Mouse (Mus musculus) CD4-positive, CD25-positive, alpha-beta regulatory T cell, adult 2 months (primary cell): ENCODE measurements around the gene Myzap.

Experiments used
- DNase-seq: peaks from one replicate; pipeline ENCODE4 v3.0.0-alpha.2; 2012; ENCODE audit warnings: low read depth, low spot score

The Myzap gene

DNA sequence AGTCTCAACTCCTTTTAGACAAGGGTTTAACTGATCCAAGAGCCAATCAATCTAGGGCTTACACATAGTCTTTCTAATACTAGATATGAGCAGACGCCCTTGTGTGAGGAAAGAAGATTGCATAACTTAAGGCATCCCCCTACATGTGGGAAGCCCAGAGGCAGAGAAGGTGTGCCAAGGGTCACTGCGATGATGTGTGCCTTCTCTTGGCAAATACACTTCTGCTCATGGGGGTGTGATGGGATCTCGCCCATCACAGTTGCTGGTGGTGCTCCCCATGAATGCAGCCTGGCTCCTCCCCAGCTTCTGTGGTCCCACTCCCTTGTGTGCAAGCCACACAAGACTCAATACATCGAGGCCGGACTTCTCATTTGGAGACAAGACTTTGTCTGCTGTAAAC is 47.3 kb downstream of the Myzap start:
- DNase-seq = no peak

DNA sequence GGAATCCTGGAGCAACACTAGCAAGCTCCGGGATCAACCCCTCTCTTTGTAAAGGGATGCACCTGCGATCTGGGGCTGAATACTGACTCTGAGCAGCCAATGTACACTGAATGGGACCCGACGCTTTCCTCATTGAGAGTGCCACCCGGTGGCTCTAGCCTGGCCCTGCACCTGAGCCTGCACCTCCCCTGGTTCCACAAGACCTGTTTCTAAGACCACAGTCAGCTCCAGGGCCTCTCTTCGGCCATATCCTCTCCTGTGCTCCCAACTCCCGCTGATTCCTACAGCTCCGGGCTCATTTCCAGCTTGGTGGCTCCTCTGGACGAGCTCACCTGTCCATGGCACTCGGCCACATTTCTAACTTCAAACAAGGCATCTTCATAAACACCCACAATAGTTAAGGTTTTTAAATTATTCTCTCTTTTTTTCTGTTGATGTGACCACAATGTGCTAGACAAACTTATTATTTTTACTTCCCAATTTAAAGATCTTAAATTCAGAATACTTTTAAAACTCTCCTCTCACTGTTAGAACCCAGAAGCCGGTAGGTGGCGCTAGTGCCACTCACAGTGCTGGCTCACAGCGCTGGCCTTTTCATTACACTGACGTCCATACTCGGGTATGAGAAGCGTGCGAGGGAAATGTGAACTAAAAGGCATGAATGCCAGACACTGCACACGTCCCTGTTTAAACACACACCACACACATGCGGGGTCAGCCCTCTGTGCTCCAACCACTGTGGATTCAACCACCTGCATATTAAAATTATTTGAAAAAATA is 48.5 kb downstream of the Myzap start:
- DNase-seq = peak; percentile 80

DNA sequence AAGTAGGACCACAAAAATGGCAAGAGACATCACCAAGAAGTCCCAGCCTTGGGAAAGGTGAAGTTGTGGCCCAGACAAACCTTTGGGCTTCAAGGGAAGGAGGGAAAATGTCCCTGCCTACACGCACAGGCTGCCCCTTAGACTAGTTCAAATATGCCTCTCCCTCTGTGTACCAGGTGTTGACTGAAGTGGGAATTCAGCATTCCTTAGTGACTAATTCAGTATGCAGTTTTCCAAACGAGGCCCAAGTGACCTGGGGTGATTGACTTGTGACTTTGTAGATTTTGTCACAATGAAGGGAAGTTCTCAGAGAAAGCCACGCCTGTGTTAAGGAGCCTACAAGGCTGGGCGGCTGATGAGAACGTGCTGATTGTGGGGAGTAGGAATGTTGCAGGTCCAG is 49.9 kb downstream of the Myzap start:
- DNase-seq = no peak

DNA sequence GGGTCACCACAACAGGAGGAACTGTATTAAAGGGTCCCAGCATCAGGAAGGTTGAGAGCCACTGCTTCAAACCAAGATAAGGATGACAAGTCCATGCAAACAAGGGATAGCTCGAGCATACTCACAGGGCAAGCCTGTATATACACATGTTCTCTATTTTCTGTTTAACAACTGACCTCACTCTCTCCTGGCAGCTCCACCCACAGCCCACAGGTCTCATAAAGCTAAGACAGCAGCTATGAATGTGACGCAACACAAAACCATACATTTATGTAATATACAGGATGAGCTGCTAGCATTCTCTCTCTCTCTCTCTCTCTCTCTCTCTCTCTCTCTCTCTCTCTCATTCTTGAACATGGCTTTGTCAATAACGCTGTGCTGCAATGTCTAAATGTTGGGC is 51.4 kb downstream of the Myzap start:
- no peak for DNase-seq

DNA sequence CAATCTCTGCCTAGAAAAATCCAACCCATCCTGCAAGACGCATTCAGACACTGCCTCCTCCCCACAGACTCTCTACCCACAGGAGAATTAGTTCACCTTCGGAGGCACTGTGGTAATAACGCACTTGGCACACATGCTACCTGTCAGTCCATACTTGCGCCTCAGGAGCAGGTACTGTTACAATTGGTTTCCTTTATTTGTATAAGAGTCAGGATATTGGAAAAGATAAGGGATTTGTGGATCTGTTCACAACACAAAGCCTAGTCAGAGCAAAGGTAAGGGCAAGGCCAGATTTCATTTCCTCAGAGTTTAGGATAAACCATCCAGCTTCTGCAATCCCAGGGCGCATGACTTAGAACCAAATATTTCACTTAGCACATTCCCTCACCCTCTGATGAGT is 56.4 kb downstream of the Myzap start:
- no peak for DNase-seq

DNA sequence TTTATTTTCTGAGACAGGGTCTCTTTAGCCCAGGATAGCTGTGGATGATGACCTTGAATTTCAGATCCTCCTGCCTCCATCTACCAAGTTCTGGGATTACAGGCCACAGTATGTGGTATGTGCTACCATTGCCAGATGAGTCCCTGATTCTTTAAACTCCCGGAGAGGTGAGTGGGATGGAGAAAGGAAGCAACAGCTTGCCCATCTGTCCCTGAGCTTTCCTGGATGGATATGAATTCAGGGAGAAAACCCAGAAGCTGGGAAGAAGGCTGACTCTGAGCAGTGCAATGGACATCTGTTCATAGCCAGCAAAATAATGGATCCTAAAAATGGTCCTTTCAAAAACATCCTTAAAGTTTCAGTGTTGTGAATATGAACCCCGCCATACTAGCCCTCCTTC is 57.1 kb downstream of the Myzap start:
- no peak for DNase-seq

DNA sequence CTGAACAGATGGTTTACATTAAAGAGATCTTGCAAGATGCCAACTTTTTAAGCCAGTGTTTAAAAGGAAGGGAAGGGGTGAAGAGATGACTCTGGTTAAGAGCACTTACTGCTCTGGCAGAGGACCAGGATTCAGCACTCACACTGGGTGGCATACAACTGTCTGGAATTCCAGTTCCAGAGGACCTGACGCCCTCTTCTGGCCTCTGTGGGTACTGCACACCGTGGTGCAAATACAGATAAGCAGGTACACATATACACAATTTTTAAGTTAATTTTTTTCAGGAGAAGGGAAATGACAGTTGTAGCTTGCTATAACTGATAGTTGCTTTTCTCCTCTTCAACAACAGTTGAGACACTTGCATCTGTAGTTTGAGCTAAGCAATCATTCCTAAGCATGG is 62.2 kb downstream of the Myzap start:
- peak; percentile 7 for DNase-seq

DNA sequence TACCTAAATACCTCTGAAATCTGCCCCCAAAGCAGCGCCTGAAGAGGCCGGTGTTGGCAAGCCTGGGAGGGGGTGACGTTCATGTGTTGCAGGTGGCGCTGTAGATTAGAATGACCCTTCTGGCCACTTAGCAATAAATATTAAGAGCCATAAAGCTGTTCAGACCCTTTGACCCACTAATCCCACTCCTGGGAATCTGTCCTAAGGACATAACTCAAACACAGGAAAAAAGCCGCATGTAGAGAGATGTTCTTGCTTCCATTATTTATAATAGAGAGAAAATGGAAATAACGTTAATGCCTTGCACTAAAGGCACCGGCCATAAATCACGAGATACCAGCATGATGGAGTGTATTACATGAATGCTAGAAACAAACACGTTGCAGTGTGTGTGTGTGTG is 64.7 kb downstream of the Myzap start:
- no peak for DNase-seq

DNA sequence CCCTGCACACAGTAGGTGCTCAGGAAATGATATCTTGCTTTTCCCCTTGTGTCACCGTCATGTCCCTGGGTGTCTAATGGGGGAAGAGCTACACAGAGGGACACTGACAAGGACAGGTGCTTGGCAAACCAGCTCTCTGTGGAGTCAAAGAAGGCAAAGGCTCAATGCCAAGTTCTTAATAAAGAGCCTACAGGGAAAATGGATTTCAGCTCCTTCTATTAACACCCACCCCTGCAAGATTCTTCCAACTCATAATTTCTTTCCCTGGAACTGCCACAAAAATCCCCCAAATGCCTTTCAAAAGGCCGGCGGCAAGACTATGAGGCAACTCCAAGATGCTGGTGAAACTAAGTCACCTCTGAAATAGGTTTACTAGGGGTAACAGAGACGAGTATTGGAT is 68.3 kb downstream of the Myzap start:
- no peak for DNase-seq

DNA sequence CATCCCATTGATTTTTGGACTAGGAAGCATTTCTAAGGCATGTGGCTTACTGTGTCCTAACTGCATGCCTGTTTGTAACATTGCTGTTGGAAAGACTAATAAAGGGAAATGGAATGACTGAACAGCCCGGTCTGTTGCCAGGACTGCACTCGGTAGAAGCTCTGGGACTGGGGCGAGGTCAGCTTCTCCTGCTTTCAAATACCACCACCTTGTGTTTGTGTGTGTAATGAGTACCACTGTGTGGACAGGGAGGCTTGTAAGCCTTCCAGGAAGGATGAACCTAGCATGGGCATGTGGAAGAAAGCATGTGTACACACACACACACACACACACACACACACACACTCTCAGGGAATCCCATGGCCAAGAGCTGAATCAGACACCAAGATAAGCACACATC is 72.3 kb downstream of the Myzap start:
- no peak for DNase-seq

DNA sequence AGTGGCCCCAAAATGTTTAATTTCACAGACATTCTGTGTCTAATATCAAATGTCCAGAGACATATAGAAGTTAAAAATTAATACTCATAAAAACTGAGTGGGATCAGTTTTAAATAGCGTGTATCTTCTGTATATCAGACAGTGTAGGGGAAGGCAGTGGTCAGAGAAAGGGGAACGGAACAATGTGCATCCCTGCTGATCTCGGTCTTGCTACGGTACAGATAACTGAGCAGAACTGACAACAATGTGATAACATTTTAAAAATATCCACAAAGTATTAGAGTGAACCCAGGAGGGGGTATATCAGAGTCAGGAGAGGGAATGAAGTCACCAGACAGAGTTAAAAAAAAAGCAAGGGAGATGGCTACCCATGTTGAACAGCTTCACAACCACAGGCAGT is 74.7 kb downstream of the Myzap start:
- DNase-seq = no peak

DNA sequence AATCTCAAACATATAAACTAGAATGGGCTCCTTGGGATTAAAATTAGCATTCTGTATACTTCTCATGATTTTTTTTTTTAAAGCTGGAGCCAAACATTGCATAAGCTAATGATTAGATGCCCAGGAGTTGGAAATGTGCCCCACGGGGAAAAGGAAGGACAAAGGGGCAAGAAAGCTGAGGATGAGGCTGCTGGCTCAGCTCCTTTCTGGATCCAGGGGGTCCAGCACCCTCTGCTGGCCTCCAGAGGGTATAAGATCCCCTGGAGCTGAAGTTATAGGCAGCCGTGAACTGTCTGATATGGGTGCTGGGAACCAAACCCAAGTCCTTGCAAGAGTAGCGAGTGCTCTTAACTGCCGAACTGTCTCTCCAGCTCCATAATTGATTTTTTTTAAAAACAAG is 76.3 kb downstream of the Myzap start:
- no peak for DNase-seq

DNA sequence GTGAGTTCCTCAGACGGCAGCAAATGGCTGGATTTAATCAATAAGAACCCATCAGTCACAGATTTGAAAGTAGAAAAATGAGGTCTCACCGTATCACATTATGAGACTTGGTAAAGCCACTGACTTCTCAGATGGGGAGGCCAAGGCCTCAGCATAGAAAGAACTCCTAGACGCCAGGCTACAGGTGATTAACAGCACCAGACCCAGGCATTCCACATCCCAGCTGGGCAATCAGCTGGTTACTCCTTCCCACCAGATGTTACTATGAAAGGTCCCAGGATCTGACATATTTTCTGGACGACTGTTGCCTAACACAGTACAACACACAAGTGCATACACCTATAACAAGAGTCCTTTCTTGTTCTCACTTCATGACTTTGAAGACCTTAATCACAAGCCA is 78.6 kb downstream of the Myzap start:
- DNase-seq = no peak

DNA sequence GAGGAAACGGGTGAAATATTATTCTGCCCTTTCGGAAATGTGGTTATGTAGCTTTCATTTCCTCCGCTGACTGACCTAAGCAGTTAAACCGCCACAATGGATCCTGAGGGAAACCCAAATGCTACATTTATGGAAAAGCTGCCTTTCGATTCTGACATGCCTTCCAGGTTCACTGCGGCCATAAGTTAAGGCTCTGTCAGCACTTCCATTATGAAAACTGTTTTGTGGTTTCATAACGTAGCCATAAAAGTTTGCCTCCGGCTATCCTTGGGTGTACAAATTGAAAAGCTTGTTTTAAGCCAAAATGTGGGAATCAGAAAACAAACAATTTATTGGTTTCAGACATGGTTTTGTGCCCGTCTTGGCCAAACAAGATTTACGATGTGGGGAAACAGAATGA is 79.3 kb downstream of the Myzap start:
- DNase-seq = no peak

DNA sequence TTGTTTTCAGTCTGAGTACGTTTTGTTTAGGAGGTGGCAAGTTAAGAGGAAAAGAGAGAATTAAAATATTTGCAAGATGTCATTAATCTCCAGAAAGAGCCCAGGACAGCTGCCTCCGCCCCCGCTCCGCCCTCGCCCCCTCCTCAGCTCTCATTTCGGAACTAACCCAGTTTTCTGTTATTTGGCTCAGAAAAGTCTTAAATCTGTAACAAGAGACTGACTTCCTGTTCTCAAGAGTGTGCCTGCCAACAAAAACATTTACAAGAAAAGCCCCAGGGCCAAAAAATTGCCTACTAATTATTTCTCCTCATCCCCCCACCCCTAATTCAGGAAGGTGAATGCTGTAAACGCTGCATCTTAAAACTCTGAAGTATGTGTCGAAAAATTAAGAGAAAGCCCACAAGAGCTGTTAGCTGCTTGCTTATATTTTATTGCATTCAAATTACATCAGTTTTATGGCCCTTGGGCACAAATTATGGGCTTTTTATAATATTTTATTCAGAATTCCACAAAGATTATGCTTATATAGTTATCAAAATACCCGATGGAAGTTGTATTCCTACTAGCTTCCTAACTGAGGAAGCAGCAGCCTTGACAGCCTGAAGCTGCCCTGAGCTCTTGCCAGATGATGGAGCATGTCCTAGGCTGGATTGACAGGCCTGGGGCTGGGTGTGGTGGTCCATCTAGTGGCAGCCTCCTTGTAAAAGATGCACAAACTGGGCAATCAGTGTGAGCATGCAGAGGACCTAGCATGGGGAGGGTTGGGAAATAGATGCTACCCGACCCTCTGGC is 93.6 kb downstream of the Myzap start:
- no peak for DNase-seq

DNA sequence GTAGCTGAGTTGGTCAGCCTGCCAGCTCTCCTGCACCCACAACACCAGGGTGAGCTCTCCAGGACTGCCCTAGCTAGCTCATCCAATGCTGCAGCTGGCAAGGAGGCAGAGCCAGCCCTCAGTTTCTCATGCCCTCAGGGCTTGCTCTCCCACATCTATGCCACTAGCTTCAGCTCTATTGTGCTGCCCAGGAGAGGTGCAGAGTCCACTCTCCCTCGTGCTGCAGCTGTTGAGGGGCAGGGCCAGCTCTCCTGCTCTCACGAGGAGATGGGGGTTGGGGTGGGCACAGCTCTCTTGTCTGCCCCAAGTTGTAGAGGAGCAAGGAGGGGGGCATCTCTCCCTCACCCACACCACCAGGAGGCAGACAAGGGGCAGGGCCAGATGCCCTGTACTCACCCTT is 95.5 kb downstream of the Myzap start:
- DNase-seq = no peak

DNA sequence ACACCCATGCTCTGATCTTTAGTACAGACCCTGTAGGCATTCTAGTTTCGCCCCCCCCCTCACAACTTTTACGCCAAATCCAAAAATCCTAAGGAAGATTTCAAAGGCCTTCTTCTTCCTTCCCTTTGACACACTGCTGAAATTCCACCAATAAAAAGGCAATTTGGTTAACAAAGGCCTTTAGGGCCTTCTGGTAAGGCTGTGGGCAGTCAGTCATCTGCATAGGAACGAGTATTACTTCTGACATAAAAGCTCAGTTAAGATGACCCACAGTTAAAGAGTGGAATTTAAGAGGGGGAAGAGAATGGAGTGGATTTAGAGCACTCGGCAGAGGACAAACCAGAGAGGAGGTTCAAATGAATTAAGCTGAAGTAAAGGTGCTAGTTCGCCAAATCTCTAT is 98.4 kb downstream of the Myzap start:
- no peak for DNase-seq

DNA sequence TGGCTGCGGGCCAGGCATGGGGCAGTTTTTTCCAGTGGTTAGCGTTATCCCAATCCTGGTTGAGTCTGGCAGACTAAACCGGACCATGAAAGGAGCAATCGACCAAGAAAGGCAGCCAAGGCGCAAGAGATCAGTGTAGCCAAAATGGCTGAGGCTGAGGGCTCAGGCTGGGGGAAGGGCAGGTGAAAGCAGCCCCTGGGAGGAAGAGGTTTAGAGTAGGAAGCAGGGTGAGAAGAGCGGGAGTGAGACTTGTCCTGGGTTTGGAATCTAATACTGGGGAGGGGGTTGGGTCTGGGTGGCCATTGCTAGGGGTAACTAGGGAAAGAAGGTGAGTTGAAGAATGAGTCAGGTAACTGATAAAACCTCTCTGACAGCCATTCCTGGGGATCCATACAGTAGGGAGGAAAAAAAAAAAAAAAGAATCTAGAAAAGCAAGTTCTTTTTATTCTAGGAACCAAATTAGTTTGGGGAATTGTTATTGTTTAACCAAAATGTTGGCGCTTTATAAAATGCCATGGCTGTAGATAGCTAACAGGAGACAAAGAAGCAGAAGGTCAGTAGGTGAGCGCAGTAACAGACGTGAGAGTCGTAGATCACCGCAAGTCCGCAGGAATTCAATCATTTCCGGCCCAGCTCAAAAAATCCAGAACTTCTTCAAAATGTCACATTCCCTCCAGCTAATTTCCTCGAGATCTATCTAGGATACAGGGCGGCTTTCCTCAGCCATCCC is 99.7 kb downstream of the Myzap start:
- no peak for DNase-seq

DNA sequence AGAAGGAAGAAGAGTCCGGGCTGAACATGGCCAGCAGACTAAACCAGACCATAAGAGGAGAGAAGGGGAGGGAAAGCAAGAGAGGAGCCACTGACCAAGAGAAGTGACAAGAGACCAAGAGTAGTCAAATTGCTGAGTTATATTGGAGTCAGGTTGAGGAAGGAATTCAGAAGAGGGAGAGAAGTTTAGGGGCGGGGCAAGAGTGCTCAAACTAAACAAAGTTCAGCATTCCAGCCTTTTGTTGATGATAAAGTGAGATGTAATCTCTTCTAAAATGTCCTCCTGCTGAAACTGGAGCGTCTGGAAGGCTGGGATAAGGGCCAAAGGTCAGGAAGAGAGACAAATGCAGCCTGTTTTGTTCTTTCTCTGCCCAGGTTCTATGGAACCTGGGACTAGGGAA is 102.1 kb downstream of the Myzap start:
- no peak for DNase-seq

DNA sequence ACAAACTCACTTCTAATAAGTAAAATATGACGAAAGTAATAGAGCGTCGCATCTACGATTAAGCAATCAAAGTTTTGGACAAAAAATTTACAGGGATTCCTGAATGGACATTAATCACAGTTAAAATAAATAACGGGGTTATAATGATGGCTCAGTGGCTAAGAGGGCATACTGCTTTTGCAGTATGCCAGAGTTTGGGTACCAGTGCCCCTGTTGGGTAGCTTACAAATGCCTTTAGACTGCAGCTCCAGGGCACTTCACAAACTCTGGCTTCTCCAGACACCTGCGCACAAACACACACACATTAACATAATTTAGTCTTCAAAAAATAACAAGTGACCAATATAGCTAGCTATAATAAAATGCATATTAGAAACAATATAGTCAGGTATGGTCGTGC is 106.0 kb downstream of the Myzap start:
- no peak for DNase-seq

DNA sequence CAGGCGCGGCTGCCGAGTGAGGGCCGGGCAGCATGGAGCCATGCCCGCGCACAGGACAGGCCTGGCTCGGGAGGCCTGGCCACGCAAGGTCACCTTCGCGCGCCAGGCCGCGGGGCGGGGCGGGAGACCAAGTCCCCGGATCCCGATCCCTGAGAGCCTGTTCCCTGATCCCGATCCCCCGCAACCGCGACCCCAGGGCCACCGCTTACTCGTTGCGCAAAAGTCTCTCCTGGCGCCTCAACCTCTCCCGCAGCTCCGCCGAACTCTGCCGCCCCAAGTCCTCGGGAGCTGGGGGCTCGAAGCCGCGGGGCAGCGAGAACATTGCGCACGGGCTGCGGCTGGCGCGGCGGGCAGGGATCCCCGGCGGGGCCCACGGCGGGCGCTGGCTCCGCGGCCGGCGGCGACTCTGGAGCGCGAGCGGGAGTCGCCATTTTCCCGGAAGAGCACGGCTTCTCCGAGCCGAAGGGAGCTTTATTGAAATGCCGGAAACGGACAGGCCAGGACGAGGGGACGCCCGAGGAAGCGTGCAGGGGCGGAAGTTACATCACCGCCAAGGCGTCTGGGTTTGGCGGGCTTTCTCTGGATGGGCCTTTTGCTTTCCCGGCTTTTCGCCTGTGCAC is 106.6 kb downstream of the Myzap start, which contains the start of gene Polr2m:
Gene Polr2m (minus strand): TSS at position 461 of the 620 bp plus-strand sequence.
- DNase-seq = peak; percentile 95

DNA sequence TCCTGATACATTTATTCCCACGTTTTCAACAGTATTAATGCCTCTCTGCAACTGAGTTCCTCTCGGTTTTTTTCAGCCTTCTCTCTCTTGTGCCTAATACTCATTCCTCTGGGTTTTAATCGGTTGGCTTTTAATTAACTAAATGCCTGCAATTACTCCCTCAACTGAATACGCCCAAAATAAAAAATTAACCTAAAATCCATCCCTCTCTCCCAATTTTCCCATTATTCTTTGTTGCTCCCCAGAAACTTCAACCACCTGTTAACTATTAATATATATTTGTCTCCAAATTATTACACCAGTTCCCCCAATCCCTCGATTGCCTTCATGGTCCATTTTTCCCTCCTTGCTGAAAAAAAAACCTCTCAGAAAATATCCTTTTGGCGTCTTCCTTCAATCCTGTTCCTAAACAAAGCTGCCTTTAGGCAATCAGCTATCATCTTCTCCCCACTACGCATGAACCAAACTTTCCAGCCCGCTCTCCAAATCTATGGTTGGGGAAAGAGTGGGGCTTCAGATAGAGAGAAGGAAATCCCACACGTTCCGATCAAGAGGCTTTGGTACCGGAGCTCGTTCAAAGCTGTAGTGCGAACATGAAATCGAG is 107.2 kb downstream of the Myzap start:
- DNase-seq = no peak
